Mouse (Mus musculus) gastrocnemius, adult 8-10 months (tissue): Measurements from ENCODE around the gene Sipa1l1. TPM values are rescaled to one million over a fixed set of nuclear protein-coding genes. Genes with fewer than 3 reads are reported as not detected.

ENCODE experiments used
- DNase-seq, 2 experiments: peaks; one replicate each; pipeline ENCODE4 v3.0.0; 2022; ENCODE audit warnings: low spot score in 2 of 2
- total RNA-seq, 4 experiments: library from RNA; stranded (reverse); gene quantifications; 2 replicates each; pipeline ENCODE4 v1.2.4; 2022

Gene Sipa1l1
- total RNA-seq, 4 experiments from 2014 or later = 6.1 to 9.7 (median 7.3) TPM

- no peak for DNase-seq
Measured at GRCm38 (mm10) chr12:82208046-82208445, 38.9 kb downstream of the Sipa1l1 start.

GRCm38 (mm10) chr12:82208611-82209010 is 39.5 kb downstream of the Sipa1l1 start:
- no peak for DNase-seq

- no peak for DNase-seq
Measured at GRCm38 (mm10) chr12:82209753-82210152, 40.6 kb downstream of the Sipa1l1 start.

- DNase-seq = no peak
Measured at GRCm38 (mm10) chr12:82213056-82213455, 43.9 kb downstream of the Sipa1l1 start.

- DNase-seq = no peak
Measured at GRCm38 (mm10) chr12:82214916-82215315, 45.8 kb downstream of the Sipa1l1 start.

GRCm38 (mm10) chr12:82216801-82217553 is 47.9 kb downstream of the Sipa1l1 start:
- DNase-seq = no peak

GRCm38 (mm10) chr12:82218201-82218600 is 49.1 kb downstream of the Sipa1l1 start:
- DNase-seq = no peak

- DNase-seq = no peak
Measured at GRCm38 (mm10) chr12:82220367-82221089, 51.4 kb downstream of the Sipa1l1 start.

- DNase-seq = no peak
Measured at GRCm38 (mm10) chr12:82223126-82223815, 54.2 kb downstream of the Sipa1l1 start.

- DNase-seq = no peak
Measured at GRCm38 (mm10) chr12:82224848-82225247, 55.7 kb downstream of the Sipa1l1 start.

- DNase-seq = no peak
Measured at GRCm38 (mm10) chr12:82225278-82225677, 56.2 kb downstream of the Sipa1l1 start.

- no peak for DNase-seq
Measured at GRCm38 (mm10) chr12:82225751-82226228, 56.7 kb downstream of the Sipa1l1 start.

- no peak for DNase-seq
Measured at GRCm38 (mm10) chr12:82226311-82227066, 57.4 kb downstream of the Sipa1l1 start.

GRCm38 (mm10) chr12:82230127-82230526 is 61.0 kb downstream of the Sipa1l1 start:
- no peak for DNase-seq

GRCm38 (mm10) chr12:82231191-82231590 is 62.1 kb downstream of the Sipa1l1 start:
- DNase-seq = no peak

- DNase-seq = no peak
Measured at GRCm38 (mm10) chr12:82233177-82233576, 64.1 kb downstream of the Sipa1l1 start.

GRCm38 (mm10) chr12:82234463-82235223 is 65.5 kb downstream of the Sipa1l1 start:
- DNase-seq = no peak

GRCm38 (mm10) chr12:82237095-82237494 is 68.0 kb downstream of the Sipa1l1 start:
- no peak for DNase-seq

GRCm38 (mm10) chr12:82237946-82238345 is 68.8 kb downstream of the Sipa1l1 start:
- no peak for DNase-seq

GRCm38 (mm10) chr12:82240674-82241073 is 71.6 kb downstream of the Sipa1l1 start:
- DNase-seq = no peak
